Mouse (Mus musculus) liver, embryonic 12.5 days (tissue): Measurements from ENCODE around the gene Zfc3h1. TPM values are rescaled to one million over a fixed set of nuclear protein-coding genes. Genes with fewer than 3 reads are reported as not detected.

Experiments used
- ATAC-seq: fragments of 200-750 bp; cut with Nextera tagmentation; 2 replicates; pipeline ENCODE4 v1.8.0; 2017; ENCODE audit warnings: moderate number of reproducible peaks, mild to moderate bottlenecking, moderate library complexity
- H3K27ac ChIP-seq: fragments of 300-500 bp; sonication (generic); 2 replicates; pipeline ENCODE4 v1.5.1; 2016; ENCODE audit warnings: mild to moderate bottlenecking
- H3K27me3 ChIP-seq: fragments of 300-500 bp; sonication (generic); replicated peaks from 2 replicates; pipeline ENCODE4 v1.6.1; 2016; ENCODE audit warnings: mild to moderate bottlenecking, moderate library complexity
- H3K36me3 ChIP-seq: fragments of 300-500 bp; sonication (generic); 2 replicates; pipeline ENCODE4 v1.6.1; 2016; ENCODE audit warnings: mild to moderate bottlenecking, moderate library complexity
- H3K4me1 ChIP-seq: fragments of 300-500 bp; sonication (generic); 2 replicates; pipeline ENCODE4 v1.6.1; 2016
- H3K4me2 ChIP-seq: fragments of 300-500 bp; sonication (generic); 2 replicates; pipeline ENCODE4 v1.6.1; 2016; ENCODE audit warnings: mild to moderate bottlenecking, moderate library complexity
- H3K4me3 ChIP-seq: fragments of 300-500 bp; sonication (generic); 2 replicates; pipeline ENCODE4 v1.5.1; 2016; ENCODE audit warnings: mild to moderate bottlenecking, moderate library complexity
- H3K9ac ChIP-seq: fragments of 300-500 bp; sonication (generic); 2 replicates; pipeline ENCODE4 v1.6.1; 2016; ENCODE audit warnings: mild to moderate bottlenecking, moderate library complexity
- H3K9me3 ChIP-seq: fragments of 300-500 bp; sonication (generic); replicated peaks from 2 replicates; pipeline ENCODE4 v1.6.1; 2016; ENCODE audit warnings: mild to moderate bottlenecking, moderate library complexity
- WGBS: fragments of 180-500 bp; shearing (Covaris S2); methylation state at CpG from one replicate; pipeline ENCODE4 v1.1.7; 2016; ENCODE audit not compliant: insufficient replicate concordance; 5-methylcytosine and 5-hydroxymethylcytosine counted together
- polyA plus RNA-seq: library from polyadenylated mRNA; unstranded; fragments of >200 nt; fragmentation: Nextera tagmentation; extraction: Ambion mirVana; gene quantifications from 2 replicates; pipeline ENCODE4 v1.2.1, GENCODE M21; 2016

Zfc3h1 gene
- polyA plus RNA-seq, 1 experiment from 2014 or later, result 15.9 TPM

GRCm38 (mm10) chr10:115358216-115358919, 26.4 kb upstream of the Zfc3h1 start:
- Histone ChIP-seq H3K4me3 (no peak overlapping the region), H3K4me2 (no peak overlapping the region), H3K4me1 (peaks cover 31% of the 10 kb centered on the region), H3K9me3 (no peaks in the 10 kb centered on the region), H3K27ac (no peak overlapping the region), H3K27me3 (no peaks in the 10 kb centered on the region), H3K9ac (no peak overlapping the region), H3K36me3 (peaks cover 13% of the 10 kb centered on the region)
- no peak for ATAC-seq
- 86% methylated on average over 17 of the region's 17 CpGs for WGBS

GRCm38 (mm10) chr10:115359066-115359465, 25.7 kb upstream of the Zfc3h1 start:
- Histone ChIP-seq H3K27ac (no peak overlapping the region), H3K9me3 (no peaks in the 10 kb centered on the region), H3K4me3 (no peak overlapping the region), H3K9ac (no peak overlapping the region), H3K4me1 (peaks cover 36% of the 10 kb centered on the region), H3K4me2 (no peak overlapping the region; the same call in 1 of the 2 replicates), H3K36me3 (peaks cover 13% of the 10 kb centered on the region), H3K27me3 (no peaks in the 10 kb centered on the region)
- WGBS, result 72% methylated on average over 7 of the region's 7 CpGs
- no peak for ATAC-seq

DNA sequence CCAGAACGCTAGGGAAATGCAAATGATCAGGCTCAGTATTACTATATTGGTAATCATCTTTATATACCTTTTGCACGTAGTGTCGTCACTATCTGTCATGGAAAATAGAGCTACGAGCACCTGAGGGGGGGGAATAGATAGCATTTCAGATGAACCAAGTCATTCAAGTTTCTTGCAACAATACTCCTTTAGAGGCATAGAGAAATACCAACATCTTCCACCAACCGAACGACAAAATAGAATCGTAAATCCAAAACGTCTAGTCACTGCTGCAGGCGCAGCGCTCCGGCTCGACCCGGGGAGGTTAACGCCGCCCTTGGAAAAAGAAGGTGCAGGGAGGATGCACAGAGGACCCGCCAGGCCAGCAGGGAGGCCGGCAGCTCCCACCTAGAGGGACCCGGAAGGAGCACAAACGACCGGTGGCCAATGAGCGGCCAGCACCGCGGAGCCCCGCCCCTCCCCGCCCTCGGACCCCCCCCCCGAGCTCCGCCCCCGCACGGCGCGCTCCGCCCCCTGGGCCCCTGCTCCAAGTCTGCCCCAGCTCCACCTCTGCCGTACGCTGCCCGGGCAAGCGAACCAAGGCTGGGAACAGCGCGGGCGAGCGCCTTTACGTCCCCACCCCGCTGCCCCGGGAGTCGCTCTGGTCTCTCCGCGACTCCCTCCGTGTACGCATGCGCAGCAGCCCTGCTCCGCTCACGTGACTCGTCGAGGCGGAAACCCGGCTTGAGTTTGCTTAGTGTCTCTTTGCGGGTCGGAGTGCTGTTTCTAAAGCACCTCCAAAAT, 22.7 kb upstream of the Zfc3h1 start, which contains the start of gene Tmem19:
TSS of gene Tmem19 (minus strand) at position 662 of the 783 bp plus-strand sequence.
- peak; percentile 99 for ATAC-seq
- WGBS, result 1% methylated on average over 52 of the region's 58 CpGs

GRCm38 (mm10) chr10:115362623-115362964, 22.2 kb upstream of the Zfc3h1 start:
- Histone ChIP-seq H3K9ac (peak overlapping the region; percentile 67), H3K36me3 (no peaks in the 10 kb centered on the region), H3K27me3 (no peaks in the 10 kb centered on the region), H3K27ac (peak overlapping the region; percentile 99), H3K4me2 (peak overlapping the region; percentile 70), H3K4me1 (peaks cover 40% of the 10 kb centered on the region), H3K4me3 (peak overlapping the region; percentile 69), H3K9me3 (no peaks in the 10 kb centered on the region)
- 4% methylated on average over 9 of the region's 9 CpGs for WGBS
- peak; percentile 43 for ATAC-seq

More for the DNA sequence above, 22.7 kb upstream of the Zfc3h1 start, which contains the start of gene Tmem19:
- peak within 1 kb of the TSS; percentile 67 for H3K9ac ChIP-seq
- peak within 1 kb of the TSS; percentile 69 for H3K4me3 ChIP-seq
- no peaks in the 10 kb centered on the region for H3K27me3 ChIP-seq
- peaks cover 3% of the 10 kb centered on the region for H3K36me3 ChIP-seq
- H3K27ac ChIP-seq, result peak within 1 kb of the TSS; percentile 99
- peak within 1 kb of the TSS; percentile 70 for H3K4me2 ChIP-seq
- no peaks in the 10 kb centered on the region for H3K9me3 ChIP-seq
- H3K4me1 ChIP-seq, result peaks cover 36% of the 10 kb centered on the region

GRCm38 (mm10) chr10:115363151-115363550, 21.6 kb upstream of the Zfc3h1 start:
- Histone ChIP-seq H3K27ac (peak overlapping the region; percentile 99), H3K4me2 (peak overlapping the region; percentile 70), H3K9me3 (no peaks in the 10 kb centered on the region), H3K9ac (peak overlapping the region; percentile 67), H3K4me1 (peaks cover 40% of the 10 kb centered on the region), H3K27me3 (no peaks in the 10 kb centered on the region), H3K4me3 (peak overlapping the region; percentile 69), H3K36me3 (no peaks in the 10 kb centered on the region)
- ATAC-seq, result no peak
- WGBS, result 60% methylated on average over 4 of the region's 4 CpGs

DNA sequence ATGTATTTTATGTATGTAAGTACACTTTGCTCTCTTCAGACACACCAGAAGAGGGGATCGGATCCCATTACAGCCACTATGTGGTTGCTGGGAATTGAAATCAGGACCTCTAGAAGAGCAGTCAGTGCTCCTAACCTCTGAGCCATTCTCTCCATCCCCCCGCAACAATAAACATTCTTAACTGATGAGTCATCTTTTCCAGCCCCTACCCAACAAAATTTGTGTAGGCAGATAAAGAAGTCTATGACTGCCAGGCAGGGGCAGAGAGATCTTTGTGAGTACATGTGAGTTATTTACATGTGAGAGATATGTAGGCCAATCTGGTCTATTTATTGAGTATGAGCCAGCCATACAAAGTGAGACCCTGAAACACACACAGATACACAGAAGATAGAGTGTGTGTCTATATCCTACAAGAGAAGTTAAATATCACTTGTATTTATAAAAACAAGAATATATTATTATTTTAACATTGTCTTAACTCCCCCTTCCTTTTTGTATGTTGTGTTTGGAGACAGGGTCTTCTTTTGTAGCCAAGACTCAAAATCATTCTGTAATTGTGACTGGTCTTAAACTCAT, 3.2 kb upstream of the Zfc3h1 start:
- WGBS, result 63% methylated on average over 2 of the region's 2 CpGs
- H3K4me3 ChIP-seq, result no peak overlapping the region
- H3K9me3 ChIP-seq, result no peaks in the 10 kb centered on the region
- ATAC-seq, result no peak
- H3K36me3 ChIP-seq, result 0 out of 2 replicates have a peak, but pooled peaks cover 7% of the 10 kb centered on the region
- H3K27me3 ChIP-seq, result no peaks in the 10 kb centered on the region
- H3K9ac ChIP-seq, result no peak overlapping the region
- no peak overlapping the region for H3K27ac ChIP-seq
- peaks cover 36% of the 10 kb centered on the region for H3K4me1 ChIP-seq
- no peak overlapping the region for H3K4me2 ChIP-seq

DNA sequence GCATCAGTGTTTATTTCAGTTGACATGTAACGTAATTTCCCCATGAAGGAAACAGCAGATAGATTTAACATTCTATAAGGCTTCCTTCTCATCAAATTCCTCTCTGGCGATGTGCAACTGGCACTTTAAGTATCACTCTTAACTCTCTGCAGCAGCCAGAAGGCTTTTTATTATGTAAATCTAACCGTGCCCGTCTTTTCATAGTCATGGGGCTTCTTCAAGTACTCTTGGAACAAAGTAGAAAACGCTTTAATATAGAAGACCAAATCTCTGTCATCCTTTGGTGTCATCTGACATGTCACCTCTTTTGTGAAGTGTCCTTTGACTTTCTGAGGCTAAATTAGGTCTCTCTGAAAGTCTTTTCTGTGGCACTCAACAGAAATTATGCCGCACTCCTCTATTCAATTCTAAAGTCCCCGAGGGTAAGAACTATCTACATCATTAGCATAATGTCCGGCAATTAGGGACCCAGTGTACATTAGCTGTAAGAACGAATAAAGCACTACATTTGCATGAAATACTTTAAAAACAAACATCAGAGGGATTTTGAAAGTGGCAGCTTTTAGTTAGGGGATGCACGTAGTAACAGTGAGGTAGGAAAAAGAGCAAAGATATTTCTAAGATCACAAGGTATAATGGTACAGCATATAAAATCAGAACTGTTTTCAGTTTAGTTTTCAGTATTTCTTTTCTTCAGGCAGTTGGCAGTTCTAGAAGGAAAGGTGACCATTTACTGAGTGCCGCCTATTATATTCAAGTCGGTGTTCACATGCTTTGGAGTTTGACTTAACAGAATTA, 1.7 kb upstream of the Zfc3h1 start:
- Histone ChIP-seq H3K9me3 (no peaks in the 10 kb centered on the region), H3K27me3 (no peaks in the 10 kb centered on the region), H3K27ac (0 out of 2 replicates have a peak overlapping the region, but pooled peaks have one; percentile 30), H3K9ac (peak overlapping the region; percentile 90), H3K36me3 (peaks cover 12% of the 10 kb centered on the region), H3K4me2 (peak overlapping the region; percentile 71), H3K4me3 (peak overlapping the region; percentile 99), H3K4me1 (peaks cover 48% of the 10 kb centered on the region)
- ATAC-seq, result no peak
- 62% methylated on average over 12 of the region's 12 CpGs for WGBS

DNA sequence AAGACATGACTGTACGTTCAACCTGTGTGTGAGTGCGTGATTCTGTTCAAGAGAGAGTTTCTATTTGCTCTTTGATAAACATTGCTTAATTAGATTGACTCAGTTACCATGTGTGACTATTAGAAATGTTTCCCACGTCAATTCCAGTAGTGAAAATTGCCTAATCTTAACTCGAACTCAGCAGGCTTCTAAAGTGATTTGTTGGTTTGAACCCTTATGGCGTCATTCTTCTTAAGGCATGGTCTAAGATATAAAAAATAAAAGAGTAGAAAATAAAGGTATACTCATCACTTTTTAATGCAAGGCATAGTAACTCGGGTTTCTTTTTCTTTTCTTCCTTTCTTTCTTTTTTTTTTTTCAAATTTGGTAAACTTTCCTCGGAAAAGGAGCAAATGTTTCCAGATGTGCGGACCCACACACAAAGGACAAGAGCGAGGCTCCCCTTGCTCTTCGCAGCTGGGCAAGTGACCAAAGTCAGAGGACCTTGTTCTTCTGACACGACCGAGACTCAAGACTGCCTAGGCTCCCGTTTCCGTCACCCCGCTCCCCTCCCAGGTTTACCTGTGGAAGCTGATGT, 1.0 kb upstream of the Zfc3h1 start:
- Histone ChIP-seq H3K4me1 (peaks cover 54% of the 10 kb centered on the region), H3K9ac (peak overlapping the region; percentile 90), H3K36me3 (peaks cover 19% of the 10 kb centered on the region), H3K4me3 (peak overlapping the region; percentile 99), H3K27me3 (no peaks in the 10 kb centered on the region), H3K9me3 (no peaks in the 10 kb centered on the region), H3K4me2 (peak overlapping the region; percentile 71), H3K27ac (peak overlapping the region; percentile 99)
- no peak for ATAC-seq
- WGBS, result 4% methylated on average over 15 of the region's 15 CpGs

- WGBS, result 2% methylated on average over 81 of the region's 101 CpGs
- peaks cover 30% of the 10 kb centered on the region for H3K36me3 ChIP-seq
- peak overlapping the region; percentile 99 for H3K4me3 ChIP-seq
- H3K4me2 ChIP-seq, result peak overlapping the region; percentile 71
- ATAC-seq, result peak; percentile 36
- peak overlapping the region; percentile 98 for H3K9ac ChIP-seq
- no peaks in the 10 kb centered on the region for H3K27me3 ChIP-seq
- H3K27ac ChIP-seq, result peak overlapping the region; percentile 99
- H3K4me1 ChIP-seq, result peaks cover 57% of the 10 kb centered on the region
- H3K9me3 ChIP-seq, result no peaks in the 10 kb centered on the region
These were observed 551 bp downstream of the Zfc3h1 start for GRCm38 (mm10) chr10:115385018-115386002.

- peaks cover 44% of the 10 kb centered on the region for H3K4me1 ChIP-seq
- 0 out of 2 replicates have a peak overlapping the region, but pooled peaks have one; percentile 19 for H3K9ac ChIP-seq
- H3K9me3 ChIP-seq, result no peaks in the 10 kb centered on the region
- no peaks in the 10 kb centered on the region for H3K27me3 ChIP-seq
- ATAC-seq, result no peak
- peaks cover 44% of the 10 kb centered on the region for H3K36me3 ChIP-seq
- peak overlapping the region; percentile 54 for H3K4me2 ChIP-seq
- H3K4me3 ChIP-seq, result no peak overlapping the region
- 90% methylated on average over 3 of the region's 3 CpGs for WGBS
- no peak overlapping the region for H3K27ac ChIP-seq
These were observed 3.1 kb downstream of the Zfc3h1 start for GRCm38 (mm10) chr10:115387891-115388290.
